Mouse (Mus musculus) ES-CJ7 (cell line): ENCODE measurements around the gene Rad9a.
A peak's percentile ranks its signal among the peaks of the same experiment; 100 is the strongest.

Experiments
- DNase-seq: peaks from one replicate; pipeline ENCODE4 v3.0.0; 2011; ENCODE audit warnings: low read depth, low spot score

Rad9a gene

GRCm38 (mm10) chr19:4193129-4193528, 8.3 kb downstream of the Rad9a start:
- DNase-seq, result no peak

GRCm38 (mm10) chr19:4192251-4192985, 9.0 kb downstream of the Rad9a start:
- no peak for DNase-seq

DNA sequence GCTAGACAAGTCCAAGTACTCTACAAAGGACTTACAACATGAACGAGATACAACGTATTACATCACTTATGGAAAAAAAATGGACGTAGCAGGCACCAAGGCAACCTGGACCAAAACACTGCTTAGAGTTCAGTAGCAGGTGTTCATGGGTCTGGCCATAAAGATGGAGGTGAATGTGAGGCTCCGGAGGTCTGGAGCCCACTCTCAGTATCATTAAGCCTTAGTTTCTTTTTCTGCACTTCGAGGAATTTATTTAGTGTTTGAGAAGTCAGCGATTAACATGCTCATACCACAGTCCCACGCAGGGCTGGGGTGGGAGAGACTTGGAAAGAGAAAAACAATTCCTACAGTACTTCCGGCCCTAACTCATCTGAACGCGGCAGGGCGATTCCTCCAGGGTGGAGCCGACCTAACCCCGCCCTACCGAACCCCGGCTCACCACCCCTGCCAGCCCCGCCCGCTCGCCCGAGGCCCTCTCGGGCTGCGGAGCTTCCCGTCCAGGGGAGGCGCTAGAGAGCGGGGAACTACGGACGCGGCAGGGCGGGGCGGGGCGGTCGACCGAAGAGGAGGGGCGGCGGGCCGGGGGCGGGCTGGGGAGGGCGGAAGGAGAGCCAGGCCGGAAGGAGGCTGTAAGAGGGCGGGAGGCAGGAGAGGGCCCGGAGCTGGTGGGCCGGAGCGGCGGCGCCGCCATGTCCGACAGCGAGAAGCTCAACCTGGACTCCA, 9.8 kb downstream of the Rad9a start, which contains the start of gene Ppp1ca:
Gene Ppp1ca (plus strand): TSS at position 538 of the 723 bp plus-strand sequence.
- DNase-seq, result peak; percentile 91

DNA sequence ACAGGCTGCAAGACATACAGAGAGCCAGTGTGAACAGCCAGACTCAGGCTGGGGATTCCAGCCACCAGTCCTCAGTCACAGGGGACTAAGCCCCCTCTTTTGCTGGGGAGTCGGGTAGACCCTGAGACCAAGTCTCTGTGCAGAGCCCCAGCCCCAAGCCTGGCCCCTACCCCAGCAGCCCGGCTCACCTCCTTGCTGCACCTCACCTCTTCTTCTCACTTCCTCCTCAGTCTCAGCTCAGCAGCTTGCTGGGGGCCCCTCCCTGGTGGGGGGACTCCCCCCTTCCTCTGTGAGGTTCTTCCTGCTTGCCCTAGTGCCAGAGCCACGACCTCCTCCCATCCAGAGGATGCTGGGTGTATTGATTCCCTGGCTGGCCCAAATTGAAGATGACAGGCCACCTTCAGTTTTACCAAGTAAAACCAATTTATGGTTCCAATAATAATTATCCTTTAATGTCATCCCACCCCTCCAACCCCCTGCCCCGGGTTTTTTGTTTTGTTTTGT, 10.6 kb downstream of the Rad9a start, which contains the start of gene Tbc1d10c:
Gene Tbc1d10c (minus strand): TSS at position 454 of the 504 bp plus-strand sequence.
- DNase-seq, result no peak

DNA sequence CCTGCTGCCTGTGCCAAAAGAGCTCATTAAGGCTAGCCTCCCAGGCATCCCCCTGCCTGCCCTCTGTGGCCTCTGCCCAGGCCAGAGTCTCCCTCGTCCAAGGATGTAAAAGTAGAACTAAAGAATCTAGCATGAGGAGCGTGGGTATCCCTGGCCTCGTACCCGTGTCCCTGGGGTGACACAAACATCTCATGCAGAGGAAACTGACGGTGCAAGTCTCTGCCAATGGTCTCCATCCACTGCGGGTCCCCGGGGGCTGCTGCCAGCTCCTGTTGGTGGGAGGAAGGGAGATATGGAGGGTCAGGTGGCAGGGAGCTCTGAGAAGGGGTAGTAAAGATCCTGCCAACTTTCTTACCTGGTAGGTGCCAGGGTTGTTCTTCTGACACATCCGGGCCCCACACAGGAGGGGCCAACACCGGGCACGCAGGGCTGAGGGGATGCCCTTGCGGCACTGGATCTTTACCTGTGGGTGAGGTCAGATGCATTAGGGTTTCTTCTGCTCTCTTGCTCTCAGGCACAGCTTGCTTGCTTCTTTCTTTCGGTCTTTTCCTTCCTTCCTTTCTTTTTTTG, 12.3 kb downstream of the Rad9a start:
- no peak for DNase-seq

DNA sequence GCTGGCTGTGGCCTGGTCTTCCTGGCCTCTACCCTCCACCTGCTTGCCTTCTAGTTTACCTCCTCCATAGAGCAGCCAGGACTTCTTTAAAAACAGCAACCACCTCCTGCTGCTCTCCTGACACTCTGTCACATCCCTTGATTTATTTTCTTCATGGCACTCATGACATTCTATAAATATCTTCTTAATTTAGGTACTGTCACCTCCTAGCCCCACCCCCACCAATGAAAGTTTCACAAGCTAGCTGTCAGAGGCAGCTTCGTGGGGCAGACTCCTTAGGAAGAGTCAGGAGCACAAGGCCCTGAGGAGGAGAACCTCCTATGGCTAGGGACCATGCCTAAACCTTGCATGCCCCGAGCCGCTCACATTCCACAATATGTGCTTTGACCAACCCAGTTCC, 14.2 kb downstream of the Rad9a start:
- DNase-seq, result no peak

GRCm38 (mm10) chr19:4184976-4185975, 16.2 kb downstream of the Rad9a start:
- peak; percentile 67 for DNase-seq

DNA sequence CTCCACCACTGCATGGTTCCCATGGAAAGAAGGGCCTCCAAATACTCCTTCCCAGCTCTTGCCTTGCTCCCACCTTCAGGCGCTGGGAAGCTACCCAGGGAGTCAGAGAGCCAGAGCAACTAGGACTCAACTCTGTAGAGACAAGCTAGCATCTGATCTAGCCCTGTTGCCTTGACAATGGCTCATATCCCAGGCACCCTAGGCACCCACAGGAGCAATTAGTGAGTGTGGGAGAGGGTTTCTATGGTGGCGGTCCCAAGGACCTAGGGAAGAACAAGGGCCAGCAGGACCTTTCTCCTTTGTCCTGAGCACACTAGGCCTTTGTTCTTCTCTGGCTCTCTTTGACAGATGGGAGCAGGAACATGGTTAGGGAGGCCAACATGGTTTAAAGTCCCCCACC, 17.8 kb downstream of the Rad9a start:
- DNase-seq, result no peak

- peak; percentile 51 for DNase-seq
These were observed 19.6 kb downstream of the Rad9a start for GRCm38 (mm10) chr19:4181892-4182291.

GRCm38 (mm10) chr19:4180411-4180810, 21.1 kb downstream of the Rad9a start:
- DNase-seq, result no peak

DNA sequence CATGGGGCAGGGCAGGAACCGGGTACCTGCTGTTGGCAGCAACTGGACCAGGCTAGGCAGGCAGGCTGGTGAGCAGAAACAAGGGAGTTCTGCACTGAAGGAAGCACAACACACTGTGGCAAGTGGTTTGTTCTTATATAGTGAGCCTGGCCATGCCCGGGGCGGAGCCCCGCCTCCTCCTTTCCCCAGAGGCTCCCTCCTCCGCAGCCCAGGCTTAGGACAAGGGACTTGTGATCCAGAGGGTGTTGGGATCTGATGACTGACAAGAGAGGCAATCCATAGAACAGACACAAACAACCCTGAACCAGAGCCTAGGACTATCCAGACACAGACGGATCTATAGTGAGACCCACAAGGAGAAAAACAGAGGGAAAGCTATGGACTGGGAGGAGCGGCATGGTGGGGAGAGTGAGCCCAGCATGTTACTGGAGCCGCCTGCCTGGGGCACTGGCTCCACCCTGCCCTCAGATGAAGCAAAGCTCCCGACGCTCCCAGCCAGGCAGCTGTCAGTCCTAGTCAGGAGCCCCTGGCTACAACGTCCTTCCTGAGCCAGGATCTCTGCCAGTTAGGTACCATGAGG, 26.0 kb downstream of the Rad9a start, which contains the start of gene Carns1:
Gene Carns1 (minus strand): TSS at position 112 of the 580 bp plus-strand sequence.
- DNase-seq, result no peak

- DNase-seq, result no peak
These were observed 28.5 kb downstream of the Rad9a start for GRCm38 (mm10) chr19:4172925-4173324.

DNA sequence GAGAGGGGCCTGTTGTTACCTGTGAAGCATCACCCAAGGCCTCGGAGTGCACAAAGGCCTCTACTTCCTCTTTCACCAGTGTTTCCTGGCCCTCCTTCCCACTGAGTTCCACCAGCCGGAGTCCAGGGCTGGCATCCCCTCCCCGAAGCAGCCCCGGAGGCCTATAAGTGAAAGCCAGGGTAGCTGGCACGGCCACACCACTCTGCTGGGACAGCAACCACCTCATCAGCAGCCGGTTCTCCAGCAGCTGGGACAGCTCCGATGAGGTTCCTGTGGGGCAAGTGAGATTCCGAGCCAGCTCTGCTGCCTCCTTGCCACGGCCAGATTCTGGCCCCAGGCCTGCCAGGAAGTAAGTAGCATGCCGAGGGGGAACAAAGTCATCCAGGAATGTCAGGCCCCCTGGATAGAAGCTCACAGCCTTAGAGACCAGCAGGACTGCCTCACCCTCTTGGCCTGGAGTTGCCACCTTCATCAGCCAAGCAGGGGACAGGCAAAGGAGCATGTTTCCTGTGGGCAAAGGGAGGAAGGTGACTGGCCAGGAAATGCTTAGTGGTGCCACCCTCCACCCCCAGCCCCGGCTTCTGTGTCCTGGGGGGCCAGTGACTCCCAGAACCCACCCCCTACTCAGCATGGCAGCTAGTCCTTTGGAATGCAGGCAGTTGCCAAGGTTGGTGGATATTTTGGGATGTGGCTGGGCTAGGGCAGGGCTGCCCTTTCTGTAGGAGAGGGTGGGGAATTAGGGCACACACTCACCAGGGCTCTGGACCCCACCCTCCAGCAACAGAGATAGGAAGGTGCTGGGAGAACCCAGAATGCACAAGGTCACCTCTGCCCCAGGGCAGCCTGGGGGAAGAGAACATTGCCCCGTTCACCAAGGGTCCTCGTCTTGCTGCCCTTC, 29.8 kb downstream of the Rad9a start:
- no peak for DNase-seq

GRCm38 (mm10) chr19:4170723-4171392, 30.6 kb downstream of the Rad9a start:
- DNase-seq, result no peak

- no peak for DNase-seq
These were observed 31.7 kb downstream of the Rad9a start for GRCm38 (mm10) chr19:4169810-4170209.

DNA sequence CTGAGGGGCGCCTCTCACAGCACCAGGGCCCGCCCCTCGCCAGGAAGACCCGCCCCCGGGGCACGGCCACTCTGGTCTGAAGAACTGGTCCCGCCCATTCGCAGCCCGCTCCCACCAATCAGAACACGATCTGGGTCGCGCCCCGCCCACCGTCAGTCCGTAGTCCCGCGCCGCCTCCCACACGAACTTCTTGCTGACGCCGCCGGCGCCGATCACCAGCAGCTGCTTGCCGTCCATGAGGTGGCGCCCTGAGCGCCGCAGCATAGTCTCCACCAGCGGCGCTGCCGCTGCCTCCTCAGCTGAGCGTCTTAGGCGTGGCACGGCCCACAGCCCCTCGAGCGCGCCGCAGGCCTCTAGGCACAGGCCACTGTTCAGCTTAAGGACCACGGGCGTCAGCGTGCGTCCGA, 32.1 kb downstream of the Rad9a start:
- peak; percentile 99 for DNase-seq

GRCm38 (mm10) chr19:4166678-4167476, 34.6 kb downstream of the Rad9a start:
- DNase-seq, result no peak

GRCm38 (mm10) chr19:4164721-4165120, 36.7 kb downstream of the Rad9a start:
- no peak for DNase-seq
